ENCODE assay signal across 20 mouse cellular contexts in the genomic region with DNA sequence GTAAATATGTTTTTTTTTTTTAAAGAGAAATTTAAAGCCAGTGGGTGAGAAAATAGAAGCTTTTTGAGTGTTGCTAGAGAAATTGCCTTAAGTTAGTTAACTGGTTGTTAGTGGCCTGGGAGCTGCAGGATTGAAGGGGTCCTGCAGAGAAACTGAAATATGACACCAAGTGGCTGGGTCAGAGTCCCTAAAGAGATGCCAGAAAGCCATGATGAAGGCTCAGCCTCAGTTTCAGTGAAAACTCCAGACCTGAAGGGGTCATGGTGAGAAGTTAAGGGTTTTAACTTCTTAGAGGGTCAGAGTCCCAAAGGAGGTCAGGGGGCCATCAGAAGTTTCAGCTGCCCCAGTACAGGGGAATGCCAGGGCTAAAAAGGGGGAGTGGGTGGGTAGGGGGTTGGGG.
A peak's percentile ranks its signal among the peaks of the same experiment; 100 is the strongest.
DNase-seq lines count a peak whose midpoint lies in the region; ATAC-seq lines count a peak whose summit lies in the region.
"Had no signal": no experiment of that assay in that cellular context is flagged by ENCODE, and none has a peak within 500 bp of the region (broad histone marks: within the 10 kb centered on the region; RNA-seq: fewer than 3 reads in every experiment).

No protein-coding gene starts in this region.

- H3K27me3 ChIP-seq in embryonic facial prominence, embryonic 11.5 days (ENCODE audit: control insufficient read depth, insufficient read depth, low read length) = no peaks in the 10 kb centered on the region
- H3K27me3 ChIP-seq in embryonic facial prominence, embryonic 10.5 days (replicated peaks; ENCODE audit: low read depth, poor library complexity, severe bottlenecking) = no peaks in the 10 kb centered on the region
- no peaks in the 10 kb centered on the region for H3K27me3 ChIP-seq in midbrain, embryonic 11.5 days (ENCODE audit: control insufficient read depth, insufficient read depth, low read length)
- no peaks in the 10 kb centered on the region for H3K27me3 ChIP-seq in midbrain, embryonic 14.5 days (ENCODE audit: control insufficient read depth, insufficient read depth, low read length)
- H3K27me3 ChIP-seq: embryonic facial prominence, embryonic 12.5 days; forebrain, embryonic 13.5 days; forebrain, embryonic 15.5 days had no signal

- DNase-seq in embryonic facial prominence, embryonic 11.5 days (ENCODE audit: low spot score) = peak; percentile 12
- no peak for DNase-seq in embryonic facial prominence, embryonic 10.5 days (ENCODE audit: low spot score)
- DNase-seq in midbrain, embryonic 11.5 days (ENCODE audit: low spot score, missing footprints) = peak; percentile 69
- no peak for DNase-seq in midbrain, embryonic 14.5 days
- peak; percentile 41 for DNase-seq in embryo, embryonic 11 days
- peak; percentile 12 for DNase-seq in hindlimb bud, embryonic 11.5 days (ENCODE audit: extremely low spot score, low read depth, low spot score)
- no peak for DNase-seq in spleen, adult 12 weeks (ENCODE audit: low spot score)
- no peak for DNase-seq in cerebellum, adult 11 months
- DNase-seq: adrenal gland, adult 2 months; adrenal gland, postnatal 10 days; adrenal gland, postnatal 25 days; cerebellum, adult 11-12 months; cerebellum, adult 2 months; cerebellum, adult 9-10 months; cerebellum, postnatal 10 days; cerebellum, postnatal 25 days; forebrain, postnatal 0 days had no signal

- H3K27ac ChIP-seq in embryonic facial prominence, embryonic 11.5 days (replicated peaks; ENCODE audit: low read depth, low read length) = no peak overlapping the region
- H3K27ac ChIP-seq in embryonic facial prominence, embryonic 10.5 days (replicated peaks) = no peak overlapping the region
- H3K27ac ChIP-seq in midbrain, embryonic 11.5 days (ENCODE audit: low read depth, low read length) = no peak overlapping the region
- no peak overlapping the region for H3K27ac ChIP-seq in midbrain, embryonic 14.5 days (replicated peaks; ENCODE audit: low read depth, low read length)
- H3K27ac ChIP-seq: embryonic facial prominence, embryonic 12.5 days; forebrain, embryonic 13.5 days; forebrain, embryonic 15.5 days had no signal

- no peaks in the 10 kb centered on the region for H3K36me3 ChIP-seq in embryonic facial prominence, embryonic 11.5 days (replicated peaks; ENCODE audit: control insufficient read depth, insufficient read depth, low read depth, low read length)
- no peaks in the 10 kb centered on the region for H3K36me3 ChIP-seq in embryonic facial prominence, embryonic 10.5 days (replicated peaks)
- H3K36me3 ChIP-seq in midbrain, embryonic 11.5 days (ENCODE audit: control insufficient read depth, insufficient read depth, low read length) = no peaks in the 10 kb centered on the region
- H3K36me3 ChIP-seq in midbrain, embryonic 14.5 days (ENCODE audit: control insufficient read depth, insufficient read depth, low read length) = no peaks in the 10 kb centered on the region
- H3K36me3 ChIP-seq: embryonic facial prominence, embryonic 12.5 days; forebrain, embryonic 15.5 days had no signal

- H3K9ac ChIP-seq in embryonic facial prominence, embryonic 11.5 days (replicated peaks; ENCODE audit: low read length) = no peak overlapping the region
- no peak overlapping the region for H3K9ac ChIP-seq in midbrain, embryonic 11.5 days (ENCODE audit: low read length)
- no peak overlapping the region for H3K9ac ChIP-seq in midbrain, embryonic 14.5 days (replicated peaks; ENCODE audit: low read length)
- H3K9ac ChIP-seq: embryonic facial prominence, embryonic 12.5 days; forebrain, embryonic 13.5 days; forebrain, embryonic 15.5 days; forebrain, postnatal 0 days had no signal

- no peak for ATAC-seq in embryonic facial prominence, embryonic 11.5 days (replicated peaks; ENCODE audit: insufficient number of reproducible peaks, low FRiP score, low TSS enrichment, low read depth)
- no peak for ATAC-seq in midbrain, embryonic 11.5 days (ENCODE audit: low FRiP score)
- ATAC-seq in midbrain, embryonic 14.5 days (ENCODE audit: low FRiP score, low TSS enrichment) = no peak
- ATAC-seq: forebrain, embryonic 13.5 days; forebrain, embryonic 15.5 days; forebrain, postnatal 0 days had no signal

- no peak overlapping the region for H3K4me3 ChIP-seq in embryonic facial prominence, embryonic 11.5 days (ENCODE audit: low read depth, low read length)
- no peak overlapping the region for H3K4me3 ChIP-seq in embryonic facial prominence, embryonic 10.5 days
- no peak overlapping the region for H3K4me3 ChIP-seq in midbrain, embryonic 11.5 days (ENCODE audit: low read depth, low read length)
- no peak overlapping the region for H3K4me3 ChIP-seq in midbrain, embryonic 14.5 days (replicated peaks; ENCODE audit: low read depth, low read length)
- H3K4me3 ChIP-seq: embryonic facial prominence, embryonic 12.5 days; forebrain, embryonic 13.5 days; forebrain, embryonic 15.5 days had no signal

- no peaks in the 10 kb centered on the region for H3K9me3 ChIP-seq in embryonic facial prominence, embryonic 11.5 days (replicated peaks; ENCODE audit: control insufficient read depth, low read length)
- no peaks in the 10 kb centered on the region for H3K9me3 ChIP-seq in embryonic facial prominence, embryonic 10.5 days
- H3K9me3 ChIP-seq in midbrain, embryonic 11.5 days (ENCODE audit: control insufficient read depth, low read length) = no peaks in the 10 kb centered on the region
- no peaks in the 10 kb centered on the region for H3K9me3 ChIP-seq in midbrain, embryonic 14.5 days (ENCODE audit: control insufficient read depth, low read length)
- H3K9me3 ChIP-seq: embryonic facial prominence, embryonic 12.5 days; forebrain, embryonic 13.5 days; forebrain, embryonic 15.5 days had no signal

- H3K4me1 ChIP-seq in embryonic facial prominence, embryonic 11.5 days (ENCODE audit: control insufficient read depth, insufficient read depth, low read length) = no peaks in the 10 kb centered on the region
- peaks cover 11% of the 10 kb centered on the region for H3K4me1 ChIP-seq in embryonic facial prominence, embryonic 10.5 days
- no peaks in the 10 kb centered on the region for H3K4me1 ChIP-seq in midbrain, embryonic 11.5 days (ENCODE audit: control insufficient read depth, insufficient read depth, low read length)
- no peaks in the 10 kb centered on the region for H3K4me1 ChIP-seq in midbrain, embryonic 14.5 days (ENCODE audit: control insufficient read depth, insufficient read depth, low read length)
- H3K4me1 ChIP-seq: embryonic facial prominence, embryonic 12.5 days; forebrain, embryonic 15.5 days had no signal

- H3K4me2 ChIP-seq in embryonic facial prominence, embryonic 11.5 days (ENCODE audit: low read depth, low read length) = no peak overlapping the region
- no peak overlapping the region for H3K4me2 ChIP-seq in midbrain, embryonic 11.5 days
- H3K4me2 ChIP-seq in midbrain, embryonic 14.5 days (ENCODE audit: low read length) = no peak overlapping the region
- H3K4me2 ChIP-seq: embryonic facial prominence, embryonic 12.5 days; forebrain, embryonic 13.5 days; forebrain, embryonic 15.5 days had no signal

Comparison
In these comparisons a context has a peak if more than half of its experiments do, and no peak if none do; other contexts are left out.
1. DNase-seq: peak in embryonic facial prominence, embryonic 11.5 days (single experiment), midbrain, embryonic 11.5 days (single experiment), embryo, embryonic 11 days (single experiment) and hindlimb bud, embryonic 11.5 days (single experiment); none in embryonic facial prominence, embryonic 10.5 days (single experiment), midbrain, embryonic 14.5 days (single experiment), spleen, adult 12 weeks (single experiment) and cerebellum, adult 11 months (single experiment).